Mouse (Mus musculus): ENCODE measurements around the gene Majin. TPM values are rescaled to one million over a fixed set of nuclear protein-coding genes. Genes with fewer than 3 reads are reported as not detected.

Gene Majin
- total and polyA plus RNA-seq, 3 experiments = not detected

GRCm38 (mm10) chr19:6231036-6231435 is 46.8 kb downstream of the Majin start:
- no peak for DNase-seq (ENCODE audit: extremely low read depth)
- H3K4me1 ChIP-seq (ENCODE audit: control insufficient read depth in 1 of 2, insufficient read depth in 2 of 2) = peaks cover 2 to 24% of the 10 kb centered on the region in 2 experiments; a peak in 2 of 4 replicates
- H3K9ac ChIP-seq (ENCODE audit: insufficient read depth, low read depth) = no peak overlapping the region
- no peaks in the 10 kb centered on the region for H3K9me3 ChIP-seq (replicated peaks; ENCODE audit: low read length)
- no peaks in the 10 kb centered on the region for H3K79me2 ChIP-seq (replicated peaks; ENCODE audit: control insufficient read depth, extremely low read depth, insufficient read depth, poor library complexity, severe bottlenecking)
- H3K27me3 ChIP-seq (replicated peaks) = no peaks in the 10 kb centered on the region
- in situ Hi-C loops (cut with MboI; ENCODE audit: low pct_ligation_motif_present, low pct_unique_long_range_greater_than_20kb, low sequenced_read_pairs) (loop anchor here (5.0 kb wide), 1 partner anchor 74 kb away; no protein-coding TSS in a partner anchor), dilution Hi-C loops (cut with MboI; ENCODE audit: extremely low pct_ligation_motif_present, extremely low pct_unique_long_range_greater_than_20kb, low sequenced_read_pairs) (no loop called here)
- H3K36me3 ChIP-seq (replicated peaks in 1 of 2; ENCODE audit: control insufficient read depth in 1 of 2, insufficient read depth in 1 of 2, low read length in 1 of 2) = peaks cover 14 to 40% of the 10 kb centered on the region in 2 experiments
- H3K27ac ChIP-seq (ENCODE audit: insufficient read depth, low read depth) = no peak overlapping the region
- H3K4me3 ChIP-seq (replicated peaks in 1 of 3; ENCODE audit: low read depth in 2 of 3, low read length in 2 of 3, poor library complexity in 1 of 3) = no peak overlapping the region
- no peak overlapping the region for H3K4me2 ChIP-seq (ENCODE audit: insufficient read depth, low read depth, poor library complexity, severe bottlenecking)
- no peak for TF ChIP-seq JUN (IDR thresholded peaks at IDR 0.05; ENCODE audit: insufficient read depth, low read depth, low read length)
- TF ChIP-seq CTCF (conservative IDR thresholded peaks at IDR 0.05 in 1 of 2, IDR thresholded peaks at IDR 0.05 in 1 of 2; ENCODE audit: low read depth in 2 of 2, low read length in 2 of 2) = no peak
- TF ChIP-seq NELFE (IDR thresholded peaks at IDR 0.05; ENCODE audit: low read depth, low read length) = no peak
- TF ChIP-seq MAZ (IDR thresholded peaks at IDR 0.05; ENCODE audit: low read depth, low read length) = no peak
- no peak for TF ChIP-seq MEF2A (IDR thresholded peaks at IDR 0.05; ENCODE audit: borderline replicate concordance, low read depth, low read length)
- no peak for TF ChIP-seq SIN3A (IDR thresholded peaks at IDR 0.05; ENCODE audit: low read length)
- TF ChIP-seq ZC3H11A (IDR thresholded peaks at IDR 0.05; ENCODE audit: low read depth, low read length) = no peak

DNA sequence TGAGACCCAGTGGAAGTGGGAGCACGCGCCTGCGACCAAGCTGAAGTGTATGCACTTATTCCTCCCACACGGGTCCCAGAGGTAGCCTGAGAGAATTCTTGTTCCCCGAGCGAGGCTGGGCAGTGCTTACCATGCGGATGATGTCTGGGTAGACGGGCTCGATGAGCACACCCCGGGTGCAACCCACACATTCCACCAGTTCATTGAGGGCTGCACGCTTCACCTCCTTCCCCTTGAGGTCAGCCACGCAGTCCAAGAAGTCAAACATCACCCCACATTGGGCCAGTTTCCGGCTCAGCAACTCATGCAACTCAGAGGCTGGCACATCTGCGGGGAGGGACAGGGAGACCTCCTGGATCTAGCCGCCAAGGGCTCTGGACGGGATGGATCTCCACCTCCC is 49.5 kb downstream of the Majin start:
- in situ Hi-C loops (cut with MboI; ENCODE audit: low pct_ligation_motif_present, low pct_unique_long_range_greater_than_20kb, low sequenced_read_pairs) (loop anchor here (5.0 kb wide), 1 partner anchor 76 kb away; no protein-coding TSS in a partner anchor), dilution Hi-C loops (cut with MboI; ENCODE audit: extremely low pct_ligation_motif_present, extremely low pct_unique_long_range_greater_than_20kb, low sequenced_read_pairs) (no loop called here)
- no peak overlapping the region for H3K27ac ChIP-seq (ENCODE audit: insufficient read depth, low read depth)
- H3K4me1 ChIP-seq (ENCODE audit: control insufficient read depth in 1 of 2, insufficient read depth in 2 of 2) = peaks cover under 1 to 18% of the 10 kb centered on the region in 2 experiments; a peak in 2 of 4 replicates
- DNase-seq (ENCODE audit: extremely low read depth) = no peak
- no peaks in the 10 kb centered on the region for H3K79me2 ChIP-seq (replicated peaks; ENCODE audit: control insufficient read depth, extremely low read depth, insufficient read depth, poor library complexity, severe bottlenecking)
- H3K9ac ChIP-seq (ENCODE audit: insufficient read depth, low read depth) = no peak overlapping the region
- TF ChIP-seq ZMIZ1 (IDR thresholded peaks at IDR 0.05; ENCODE audit: low read depth, low read length) (no peak), MAFK (IDR thresholded peaks at IDR 0.05; ENCODE audit: insufficient replicate concordance, low read length) (no peak), CHD2 (IDR thresholded peaks at IDR 0.05; ENCODE audit: low read length) (no peak)
- peaks cover 9 to 25% of the 10 kb centered on the region in 2 experiments for H3K36me3 ChIP-seq (replicated peaks in 1 of 2; ENCODE audit: control insufficient read depth in 1 of 2, insufficient read depth in 1 of 2, low read length in 1 of 2)
- no peaks in the 10 kb centered on the region for H3K9me3 ChIP-seq (replicated peaks; ENCODE audit: low read length)
- no peak overlapping the region for H3K4me3 ChIP-seq (replicated peaks in 1 of 3; ENCODE audit: low read depth in 2 of 3, low read length in 2 of 3, poor library complexity in 1 of 3)
- no peaks in the 10 kb centered on the region for H3K27me3 ChIP-seq (replicated peaks)
- no peak overlapping the region for H3K4me2 ChIP-seq (ENCODE audit: insufficient read depth, low read depth, poor library complexity, severe bottlenecking)

DNA sequence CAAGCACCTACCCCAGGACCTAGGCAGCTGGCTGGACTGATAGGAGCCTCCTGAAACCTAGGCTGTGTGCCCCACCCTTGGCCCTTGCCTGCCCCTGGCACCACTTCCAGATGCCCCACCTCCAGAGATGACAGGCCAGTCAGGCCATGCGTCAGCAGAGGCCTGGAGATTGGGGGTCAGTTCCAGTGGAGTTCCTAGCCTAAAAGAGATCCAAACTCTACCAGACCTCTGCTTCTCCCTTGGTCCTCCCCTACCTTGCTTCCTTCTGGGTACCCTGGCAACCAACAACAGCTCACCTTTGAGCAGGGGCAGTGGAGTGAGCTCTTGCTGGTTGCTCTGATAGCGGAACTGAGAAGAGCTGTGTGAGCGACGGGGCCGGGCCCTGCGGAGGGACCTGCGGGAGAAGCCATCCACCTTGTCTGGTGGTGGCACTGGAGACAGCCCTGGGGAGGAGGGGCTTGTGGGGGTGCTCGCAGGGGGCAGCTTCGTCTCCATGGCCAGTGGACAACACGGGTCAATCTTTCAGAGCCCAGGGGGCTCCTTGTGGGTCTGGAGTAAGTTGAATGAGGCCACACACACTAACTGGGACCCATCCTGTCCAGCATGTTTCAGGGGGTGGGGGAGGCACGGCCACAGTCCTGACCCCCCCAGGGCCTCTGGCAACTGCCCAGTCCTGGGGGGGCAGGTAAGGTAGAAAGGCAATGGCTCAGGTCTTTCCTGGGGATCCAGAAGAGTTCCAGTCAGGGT is 50.3 kb downstream of the Majin start:
- Histone ChIP-seq H3K4me1 (ENCODE audit: control insufficient read depth in 1 of 2, insufficient read depth in 2 of 2) (peaks cover 0 to 16% of the 10 kb centered on the region in 2 experiments; a peak in 2 of 4 replicates), H3K9ac (ENCODE audit: insufficient read depth, low read depth) (no peak overlapping the region), H3K4me2 (ENCODE audit: insufficient read depth, low read depth, poor library complexity, severe bottlenecking) (peak overlapping the region; percentile 85; the same call in 1 of the 2 replicates), H3K9me3 (replicated peaks; ENCODE audit: low read length) (no peaks in the 10 kb centered on the region), H3K4me3 (replicated peaks in 1 of 3; ENCODE audit: low read depth in 2 of 3, low read length in 2 of 3, poor library complexity in 1 of 3) (no peak overlapping the region), H3K27me3 (replicated peaks) (no peaks in the 10 kb centered on the region), H3K79me2 (replicated peaks; ENCODE audit: control insufficient read depth, extremely low read depth, insufficient read depth, poor library complexity, severe bottlenecking) (no peaks in the 10 kb centered on the region), H3K36me3 (replicated peaks in 1 of 2; ENCODE audit: control insufficient read depth in 1 of 2, insufficient read depth in 1 of 2, low read length in 1 of 2) (peaks cover 5 to 17% of the 10 kb centered on the region in 2 experiments), H3K27ac (ENCODE audit: insufficient read depth, low read depth) (no peak overlapping the region)
- DNase-seq (ENCODE audit: extremely low read depth) = no peak
- dilution Hi-C loops (cut with MboI; ENCODE audit: extremely low pct_ligation_motif_present, extremely low pct_unique_long_range_greater_than_20kb, low sequenced_read_pairs) (no loop called here), in situ Hi-C loops (cut with MboI; ENCODE audit: low pct_ligation_motif_present, low pct_unique_long_range_greater_than_20kb, low sequenced_read_pairs) (loop anchor here (5.0 kb wide), 1 partner anchor 77 kb away; no protein-coding TSS in a partner anchor)
- no peak for TF ChIP-seq CHD2 (IDR thresholded peaks at IDR 0.05; ENCODE audit: low read length)
- TF ChIP-seq CHD1 (IDR thresholded peaks at IDR 0.05; ENCODE audit: low read depth, low read length) = no peak
- no peak for TF ChIP-seq POLR2AphosphoS2 (IDR thresholded peaks at IDR 0.05; ENCODE audit: low read depth, low read length)
- no peak for TF ChIP-seq USF1 (IDR thresholded peaks at IDR 0.05; ENCODE audit: low read depth, low read length)
- no peak for TF ChIP-seq MAX (IDR thresholded peaks at IDR 0.05; ENCODE audit: low read length)
- TF ChIP-seq JUN (IDR thresholded peaks at IDR 0.05; ENCODE audit: insufficient read depth, low read depth, low read length) = no peak
- TF ChIP-seq UBTF (IDR thresholded peaks at IDR 0.05; ENCODE audit: low read depth, low read length) = no peak
- TF ChIP-seq NELFE (IDR thresholded peaks at IDR 0.05; ENCODE audit: low read depth, low read length) = no peak
- no peak for TF ChIP-seq RAD21 (IDR thresholded peaks at IDR 0.05; ENCODE audit: low read depth, low read length)
- no peak for TF ChIP-seq ZC3H11A (IDR thresholded peaks at IDR 0.05; ENCODE audit: low read depth, low read length)
- TF ChIP-seq BHLHE40 (IDR thresholded peaks at IDR 0.05; ENCODE audit: low read depth, low read length) = no peak
- no peak for TF ChIP-seq USF2 (conservative IDR thresholded peaks at IDR 0.05; ENCODE audit: low read depth, low read length)
- TF ChIP-seq TBP (conservative IDR thresholded peaks at IDR 0.05; ENCODE audit: low read depth, low read length) = no peak
- TF ChIP-seq MXI1 (IDR thresholded peaks at IDR 0.05; ENCODE audit: low read depth, low read length) = no peak
- TF ChIP-seq ZNF384 (IDR thresholded peaks at IDR 0.05; ENCODE audit: low read depth, low read length) = no peak
- TF ChIP-seq SIN3A (IDR thresholded peaks at IDR 0.05; ENCODE audit: low read length) = no peak

Data from CH12.LX (cell line).